Mouse (Mus musculus): ENCODE data around the gene 4933402J07Rik.

4933402J07Rik gene

GRCm38 (mm10) chr8:87563553-87563952 is at the start of gene 4933402J07Rik:
TSS of gene 4933402J07Rik (plus strand) at chr8:87563853.
- no peak for DNase-seq

DNA sequence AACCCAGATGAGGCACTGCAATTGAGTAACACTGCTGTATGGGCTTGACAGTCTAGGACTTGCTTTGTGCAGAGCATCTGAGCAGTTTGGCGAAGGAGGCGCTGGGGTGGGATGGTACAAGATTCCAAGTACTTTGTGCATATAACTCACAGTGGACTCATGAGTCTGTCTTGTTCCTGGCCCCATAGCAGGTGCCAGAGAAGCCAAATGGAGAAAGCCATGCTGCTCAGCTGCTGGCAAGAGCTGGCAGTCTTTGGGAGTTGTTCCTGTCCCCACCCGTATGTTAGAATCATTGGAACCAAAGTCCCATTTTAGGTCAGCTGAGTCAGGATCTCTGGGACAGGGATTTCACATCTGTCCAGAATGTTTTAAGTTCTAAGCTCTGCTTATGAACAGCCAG is 46.5 kb upstream of the 4933402J07Rik start:
- DNase-seq = no peak

- no peak for DNase-seq
These were observed 38.6 kb upstream of the 4933402J07Rik start for GRCm38 (mm10) chr8:87525006-87525405.

DNA sequence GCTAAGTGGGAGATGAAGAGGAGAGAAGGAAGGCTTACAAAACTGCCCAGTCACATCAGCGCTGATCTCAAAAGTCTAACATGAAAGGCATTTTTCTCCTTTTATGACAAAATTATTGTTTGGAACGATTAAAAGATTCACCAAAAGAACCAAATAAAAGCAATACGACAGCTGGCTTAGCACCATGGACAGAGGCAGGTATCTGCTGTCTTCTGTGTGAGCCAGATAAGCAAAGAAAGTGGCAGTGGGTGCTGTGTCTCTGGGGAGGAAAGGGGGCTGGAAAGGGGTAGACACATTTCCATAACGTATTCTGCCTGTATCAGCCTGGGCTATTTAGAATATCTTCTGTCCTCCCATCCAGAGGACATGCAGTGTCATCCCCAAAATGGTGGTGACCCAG is 32.5 kb upstream of the 4933402J07Rik start:
- DNase-seq = no peak

- DNase-seq = no peak
These were observed 30.2 kb upstream of the 4933402J07Rik start for GRCm38 (mm10) chr8:87533476-87533875.

DNA sequence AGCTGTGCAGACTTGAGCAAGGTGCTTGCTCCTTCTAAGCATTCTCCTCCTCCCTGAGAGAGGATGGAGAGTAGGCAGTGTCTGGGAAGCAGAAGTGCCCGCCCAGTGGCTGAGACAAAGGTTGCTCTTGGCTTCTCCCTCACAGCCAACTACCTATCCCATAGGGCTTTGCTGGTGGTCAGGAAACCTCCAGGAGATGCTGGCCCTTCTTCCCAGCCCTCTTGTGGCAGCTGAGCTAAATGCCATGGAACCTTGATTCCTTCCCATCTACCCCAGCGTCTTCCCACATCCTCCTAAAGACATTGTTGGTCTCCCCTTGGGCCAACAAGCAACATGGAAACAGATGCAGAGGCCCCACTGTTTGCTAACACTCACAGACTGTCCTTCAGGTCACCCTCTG is 28.8 kb upstream of the 4933402J07Rik start:
- DNase-seq = no peak

GRCm38 (mm10) chr8:87536615-87537329 is 26.9 kb upstream of the 4933402J07Rik start:
- peak; percentile 83 for DNase-seq

DNA sequence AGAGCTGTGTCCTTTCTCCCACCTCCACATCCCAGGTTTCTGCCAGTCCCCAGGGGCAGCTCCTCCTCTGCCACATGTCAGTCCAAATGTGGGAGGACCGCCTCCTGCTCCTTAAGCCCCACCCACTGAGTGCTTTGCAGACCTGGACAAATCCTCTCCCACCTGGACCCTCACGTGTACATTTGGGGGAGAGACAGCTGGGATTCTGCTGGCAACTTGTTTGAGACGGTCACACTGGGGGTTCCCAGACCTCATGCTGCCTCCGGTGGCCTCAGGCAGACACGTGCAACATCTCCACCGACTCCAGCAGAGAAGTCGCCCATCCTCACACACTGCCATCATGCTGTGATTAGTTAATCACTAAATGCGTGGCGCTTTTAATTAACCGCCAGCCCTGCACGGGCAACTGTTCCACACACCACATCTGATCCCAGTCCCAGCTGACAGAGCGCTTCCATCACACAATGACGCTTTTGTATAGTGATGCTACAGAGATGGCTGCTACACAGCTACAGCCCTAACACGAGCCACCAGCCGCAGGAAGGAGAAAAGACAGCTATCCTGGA is 23.7 kb upstream of the 4933402J07Rik start:
- no peak for DNase-seq

GRCm38 (mm10) chr8:87549881-87550280 is 13.8 kb upstream of the 4933402J07Rik start:
- DNase-seq = no peak

DNA sequence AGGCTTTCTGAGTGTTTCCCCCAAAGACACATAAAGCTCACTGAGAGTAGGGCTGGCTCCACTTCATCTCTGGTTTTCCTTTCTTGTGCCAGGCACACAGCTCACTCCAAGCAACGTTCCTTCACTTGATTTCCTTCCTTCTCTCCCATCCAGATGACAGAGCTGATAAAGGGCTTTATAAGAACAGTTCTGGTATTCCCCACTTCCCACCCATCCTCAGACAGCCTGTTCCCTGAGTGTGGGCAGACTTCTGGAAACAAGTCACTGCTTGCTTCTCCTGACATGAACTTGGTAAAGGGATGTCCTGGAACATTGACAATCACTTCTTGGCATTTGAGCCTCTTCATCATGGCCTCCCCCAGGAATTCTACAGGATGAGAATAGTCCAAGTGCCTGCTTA is 10.9 kb upstream of the 4933402J07Rik start:
- no peak for DNase-seq

- no peak for DNase-seq
These were observed 2.9 kb upstream of the 4933402J07Rik start for GRCm38 (mm10) chr8:87560801-87561200.

DNA sequence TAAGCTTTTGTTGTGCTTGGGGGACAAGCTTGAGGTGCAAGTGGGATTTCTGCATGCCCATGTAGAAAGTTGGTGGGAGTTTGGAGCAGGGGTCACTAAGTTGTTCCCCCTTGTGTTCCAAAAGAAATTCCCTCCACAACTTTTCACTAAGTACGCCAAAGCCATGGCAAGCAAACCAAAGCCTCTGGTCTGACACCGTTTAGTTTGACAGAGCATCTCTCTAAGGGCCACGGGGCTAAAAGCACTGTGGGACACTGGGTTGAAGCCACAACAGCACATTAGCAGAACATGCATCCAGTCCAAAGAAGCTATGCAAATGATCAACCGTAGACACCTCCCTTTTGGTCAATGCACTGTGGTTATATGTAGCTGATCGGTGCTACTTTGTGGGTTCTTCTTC is 5.5 kb downstream of the 4933402J07Rik start:
- no peak for DNase-seq

DNA sequence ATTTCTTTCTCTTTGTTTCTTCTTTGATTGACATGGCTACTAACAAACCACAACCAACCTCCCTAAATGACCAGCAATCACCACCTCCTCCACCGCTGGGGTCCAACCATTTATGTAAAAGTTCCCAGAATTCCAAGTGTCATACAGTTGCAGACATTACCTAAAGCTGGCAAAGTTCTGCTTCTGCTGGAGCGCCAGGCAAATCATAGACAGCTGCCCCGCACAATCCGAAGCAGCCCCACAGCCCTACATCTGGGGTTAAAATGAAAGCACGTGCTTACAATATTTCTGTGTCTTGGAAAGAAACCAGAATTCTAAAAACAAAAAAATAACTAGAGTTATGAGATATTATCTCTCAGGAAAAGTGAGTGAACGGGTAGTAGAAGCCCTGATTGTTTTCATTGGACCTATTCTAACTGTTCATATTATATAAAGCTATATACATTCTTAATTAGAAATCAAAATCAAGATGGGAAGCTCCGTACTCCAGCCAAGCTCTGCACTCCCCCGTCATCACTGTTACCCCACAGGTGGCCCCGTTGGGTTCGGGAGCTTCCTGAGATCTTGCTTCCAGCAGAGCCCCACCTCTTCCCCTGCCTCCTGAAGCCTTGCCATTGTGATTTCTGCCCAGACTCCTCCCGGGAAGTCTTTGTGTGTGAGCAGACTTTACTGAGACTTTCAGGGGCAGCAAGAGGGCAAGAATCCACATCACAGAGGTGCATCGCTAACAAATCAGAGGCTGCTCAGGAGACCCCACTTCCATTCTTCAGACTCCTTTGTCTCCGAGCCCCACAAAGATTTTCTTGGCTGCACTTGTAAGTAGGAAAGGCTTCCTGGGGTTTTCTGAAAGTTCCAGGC is 6.3 kb downstream of the 4933402J07Rik start:
- peak; percentile 6 for DNase-seq

- no peak for DNase-seq
These were observed 6.9 kb downstream of the 4933402J07Rik start for GRCm38 (mm10) chr8:87570564-87570855.

DNA sequence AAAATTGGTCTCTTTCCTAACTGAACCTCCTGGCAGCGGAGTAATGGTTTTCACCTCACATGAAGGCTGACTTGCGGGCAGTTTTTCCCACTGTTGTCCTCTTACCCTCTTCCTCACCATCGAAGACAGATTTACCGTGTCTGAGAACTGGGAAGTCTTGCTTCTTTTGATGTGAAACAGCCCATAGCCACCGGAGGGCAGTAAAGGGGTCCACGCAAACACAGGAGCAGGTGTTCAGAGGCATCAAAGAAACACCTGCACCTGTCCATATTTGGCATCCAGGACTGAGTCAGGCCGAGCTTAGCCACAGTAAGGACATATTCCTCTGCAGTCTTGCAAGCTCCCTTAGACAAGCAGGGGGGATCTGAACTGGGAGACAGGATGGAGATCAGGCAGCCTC is 7.2 kb downstream of the 4933402J07Rik start:
- DNase-seq = no peak

- DNase-seq = peak; percentile 59
These were observed 30.6 kb downstream of the 4933402J07Rik start for GRCm38 (mm10) chr8:87594272-87594671.

GRCm38 (mm10) chr8:87602731-87603130 is 39.1 kb downstream of the 4933402J07Rik start:
- no peak for DNase-seq

GRCm38 (mm10) chr8:87609110-87609509 is 45.5 kb downstream of the 4933402J07Rik start:
- DNase-seq = no peak

GRCm38 (mm10) chr8:87609651-87610192 is 46.1 kb downstream of the 4933402J07Rik start:
- no peak for DNase-seq

DNA sequence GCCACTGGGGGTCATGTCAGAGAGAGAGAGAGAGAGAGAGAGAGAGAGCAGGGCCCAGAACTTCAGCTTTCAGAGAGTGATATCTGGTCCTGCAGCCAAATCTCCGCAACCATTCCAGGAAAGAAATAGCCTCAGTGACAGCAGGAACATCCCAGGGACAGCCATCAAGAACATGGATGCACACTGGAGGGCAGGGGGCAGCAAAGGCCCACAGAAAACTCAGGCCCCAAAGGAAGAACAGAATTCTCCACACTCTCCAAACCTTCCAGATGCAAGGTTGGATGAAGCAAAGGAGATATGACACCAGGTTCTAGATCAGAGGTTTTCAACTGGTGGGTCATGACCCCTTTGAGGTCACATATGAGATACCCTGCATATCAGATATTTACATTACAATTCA is 50.0 kb downstream of the 4933402J07Rik start:
- DNase-seq = no peak

DNA sequence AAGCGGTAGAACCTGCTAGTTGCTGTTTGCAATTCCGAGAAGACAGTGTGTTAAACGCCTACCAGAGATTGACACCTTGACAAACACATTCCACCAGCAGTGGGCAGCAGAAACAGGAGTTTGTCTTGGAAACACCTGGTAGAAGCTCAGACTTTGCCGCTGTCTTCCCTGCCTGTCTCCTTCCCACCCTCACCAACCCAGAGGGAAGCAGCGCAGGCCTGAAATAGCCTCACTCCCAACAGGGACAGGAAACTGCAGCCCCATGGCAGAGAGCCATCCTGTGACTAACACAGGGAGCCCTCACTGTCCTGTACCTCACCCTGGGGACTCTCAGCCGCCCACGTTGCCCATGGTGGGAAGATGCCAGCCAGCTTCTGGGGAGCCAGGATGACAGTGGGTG is 55.5 kb downstream of the 4933402J07Rik start:
- DNase-seq = no peak

GRCm38 (mm10) chr8:87619529-87619928 is 55.9 kb downstream of the 4933402J07Rik start:
- DNase-seq = no peak

- no peak for DNase-seq
These were observed 56.6 kb downstream of the 4933402J07Rik start for GRCm38 (mm10) chr8:87620225-87620624.

DNA sequence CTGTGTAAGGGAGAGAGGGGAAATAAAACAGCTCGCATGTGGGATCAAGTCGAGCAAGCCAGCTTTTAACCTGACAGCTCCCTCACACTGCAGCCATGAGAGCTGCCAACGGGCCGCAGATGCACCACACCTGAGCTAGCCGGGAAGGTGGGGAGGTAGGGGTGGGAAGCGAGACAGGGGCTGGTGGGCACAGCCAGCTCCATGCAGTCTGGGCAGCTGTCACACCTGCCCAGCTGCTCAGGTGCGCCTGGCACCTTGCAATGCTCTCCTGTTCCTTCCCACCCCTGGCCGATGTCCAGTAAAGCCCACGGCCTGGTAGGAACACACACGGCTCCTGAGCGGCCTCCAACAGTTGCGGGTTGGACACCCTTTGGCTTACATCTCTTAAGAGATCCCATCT is 57.5 kb downstream of the 4933402J07Rik start:
- DNase-seq = no peak

All from kidney, adult 18-20 months (tissue).